Mouse (Mus musculus) heart, postnatal 10 days (tissue): ENCODE data around the gene Chl1. TPM values are rescaled to one million over a fixed set of nuclear protein-coding genes. Genes with fewer than 3 reads are reported as not detected.
A peak's percentile ranks its signal among the peaks of the same experiment; 100 is the strongest.

ENCODE experiments used
- DNase-seq, 2 experiments: peaks; one replicate each; pipeline ENCODE4 v3.0.0; 2021
- intact Hi-C: fragments of 180-260 bp; cut with DNase I; formaldehyde crosslinking; loops from one replicate; pipeline ENCODE4 v1.15.1; 2025
- total RNA-seq, 2 experiments: library from RNA; stranded (reverse); gene quantifications; 2 replicates each; pipeline ENCODE4 v1.2.3; 2021

Gene Chl1
- total RNA-seq, 2 experiments from 2014 or later = 0.47 to 0.89 TPM

DNA sequence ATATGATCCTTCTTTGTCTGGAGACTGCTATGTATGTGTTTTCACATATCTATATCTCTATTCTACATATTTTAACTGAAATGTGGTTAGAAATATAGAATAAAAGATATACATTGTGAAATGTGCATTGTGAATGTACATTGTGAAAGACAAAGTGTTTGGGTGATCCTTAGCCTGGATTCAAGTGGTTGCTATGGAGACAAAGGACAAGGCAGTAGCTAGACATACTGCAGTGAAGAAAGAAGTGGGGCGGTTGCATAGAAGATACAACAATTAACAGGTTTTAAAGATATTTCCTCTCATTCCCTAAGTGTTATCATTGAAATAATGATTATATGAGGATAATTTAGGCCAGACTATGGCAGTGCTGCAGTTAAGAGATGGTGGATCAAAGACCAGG is 146.4 kb downstream of the Chl1 start:
- intact Hi-C loops = no loop called here
- no peak for DNase-seq

- intact Hi-C loops = no loop called here
- no peak for DNase-seq
These were observed 148.8 kb downstream of the Chl1 start for GRCm38 (mm10) chr6:103659173-103659572.

GRCm38 (mm10) chr6:103665206-103665605 is 154.8 kb downstream of the Chl1 start:
- intact Hi-C loops = no loop called here
- no peak for DNase-seq

DNA sequence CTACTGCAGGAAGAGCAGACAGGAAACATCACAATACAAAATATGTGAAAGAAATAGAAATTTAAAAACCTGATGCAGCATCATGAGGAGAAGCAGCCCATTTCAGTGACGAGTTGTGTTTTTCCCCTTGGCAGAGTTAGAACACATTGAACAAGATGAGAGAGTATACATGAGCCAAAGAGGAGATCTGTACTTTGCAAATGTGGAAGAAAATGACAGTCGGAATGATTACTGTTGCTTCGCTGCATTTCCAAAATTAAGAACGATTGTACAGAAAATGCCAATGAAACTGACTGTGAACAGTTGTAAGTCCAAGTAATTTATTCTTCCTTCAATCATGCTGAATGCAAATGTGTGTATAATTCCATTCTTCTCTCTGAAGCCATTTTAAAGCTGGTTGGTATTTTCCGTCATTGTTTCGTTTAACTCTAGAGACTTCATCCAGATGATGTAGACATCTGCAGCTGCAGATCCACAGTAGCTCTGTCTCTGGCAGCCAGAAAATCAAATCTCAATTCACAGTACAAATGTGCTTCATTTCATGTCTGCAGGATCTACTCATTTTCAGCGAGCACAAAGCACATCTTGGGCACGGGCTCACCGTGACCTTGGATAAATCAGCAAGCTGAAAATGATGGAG is 155.4 kb downstream of the Chl1 start:
- DNase-seq = no peak

DNA sequence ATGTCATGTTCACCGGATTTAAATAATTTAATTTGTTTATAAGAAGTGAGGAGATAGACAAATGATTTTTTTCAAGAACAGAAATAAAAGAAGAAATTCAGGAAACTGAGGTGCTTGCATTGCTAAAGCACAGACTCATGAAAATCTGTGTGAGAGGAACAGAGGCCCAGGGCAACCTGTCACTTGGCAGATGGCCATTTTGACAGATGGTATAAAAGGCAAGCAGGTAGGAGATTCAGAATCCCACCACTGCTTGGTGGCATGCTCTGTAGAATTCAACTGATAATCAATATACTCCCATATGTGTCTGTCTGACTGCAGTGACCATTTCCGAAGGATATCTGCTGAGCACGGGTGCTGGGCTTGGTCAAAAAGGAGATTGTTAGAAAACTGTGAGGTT is 162.7 kb downstream of the Chl1 start:
- no peak for DNase-seq
- intact Hi-C loops = no loop called here

More for the DNA sequence above, 155.4 kb downstream of the Chl1 start:
- intact Hi-C loops = no loop called here

- peak; percentile 16 to 47 for DNase-seq
- intact Hi-C loops = no loop called here
These were observed 163.9 kb downstream of the Chl1 start for GRCm38 (mm10) chr6:103674332-103674731.

DNA sequence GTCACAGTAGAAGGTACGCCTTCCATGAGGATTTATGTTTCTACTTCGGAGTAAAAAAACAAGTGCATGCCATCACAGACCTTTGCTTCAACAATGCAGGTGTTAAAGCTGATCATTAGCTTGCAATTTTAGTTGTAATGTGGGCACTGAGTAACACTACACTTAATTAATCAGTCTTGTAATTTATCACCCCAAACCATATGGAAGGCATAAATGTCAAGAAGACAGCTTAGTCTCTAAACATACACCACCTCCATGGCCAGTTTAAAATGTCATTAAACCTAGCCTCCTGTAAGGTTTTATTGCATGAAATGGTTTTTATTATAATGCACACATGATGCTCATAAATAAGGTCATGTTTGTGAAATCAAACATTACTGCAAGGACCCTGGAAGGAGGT is 164.8 kb downstream of the Chl1 start:
- DNase-seq = no peak
- intact Hi-C loops = no loop called here

DNA sequence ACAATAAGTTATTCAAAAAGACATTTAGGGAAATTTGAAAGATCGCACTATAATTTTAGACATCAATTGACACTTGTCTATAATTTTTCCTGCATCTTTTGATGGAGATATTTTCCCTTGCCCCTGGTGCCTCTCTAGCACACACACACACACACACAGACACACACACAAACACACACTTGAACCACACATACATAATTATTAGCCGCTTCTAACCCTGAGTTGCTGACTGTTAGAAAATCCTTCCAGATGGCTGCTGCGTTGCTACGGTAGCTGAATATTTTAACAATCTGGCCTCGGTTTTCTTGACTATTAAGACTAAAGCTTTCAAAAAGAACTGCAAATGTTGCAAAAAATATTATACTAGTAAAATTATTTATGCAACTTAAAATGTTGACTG is 166.3 kb downstream of the Chl1 start:
- DNase-seq = no peak
- intact Hi-C loops = no loop called here

GRCm38 (mm10) chr6:103677072-103677471 is 166.7 kb downstream of the Chl1 start:
- intact Hi-C loops = no loop called here
- no peak for DNase-seq

DNA sequence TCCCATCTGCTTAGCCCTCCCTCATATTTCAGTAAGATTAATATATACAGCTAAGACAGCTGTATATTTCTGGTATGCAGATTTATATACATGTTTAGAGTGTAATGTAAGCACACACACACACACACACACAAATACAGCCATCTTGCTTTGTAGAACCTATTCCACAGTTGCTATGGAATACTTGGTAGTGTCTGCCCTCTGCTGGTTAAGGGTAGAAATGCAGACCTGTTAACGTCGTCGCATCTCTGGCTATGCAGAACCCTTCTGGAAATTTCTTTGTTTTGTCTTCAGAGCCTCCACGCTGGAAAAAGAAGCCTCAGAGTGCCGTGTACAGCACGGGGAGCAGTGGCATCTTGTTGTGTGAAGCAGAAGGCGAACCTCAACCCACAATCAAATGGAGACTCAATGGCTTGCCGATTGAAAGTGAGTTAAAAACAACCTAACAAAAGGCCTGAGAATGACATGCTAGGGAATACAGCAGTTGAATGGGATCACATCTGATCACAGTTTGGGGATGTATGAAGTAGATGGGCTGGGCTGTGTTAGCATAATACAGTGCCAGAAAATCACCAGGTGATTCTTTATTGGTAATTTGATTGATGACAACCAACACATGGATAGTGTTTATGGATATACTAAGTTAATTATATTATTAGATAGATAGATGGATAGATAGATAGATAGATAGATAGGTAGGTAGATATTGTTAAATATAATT is 172.6 kb downstream of the Chl1 start:
- intact Hi-C loops = loop anchor here (1.0 kb wide), 1 partner anchor 377 kb away; no protein-coding TSS in a partner anchor
- peak; percentile 34 to 66 for DNase-seq

- intact Hi-C loops = no loop called here
- no peak for DNase-seq
These were observed 182.1 kb downstream of the Chl1 start for GRCm38 (mm10) chr6:103692511-103692910.

DNA sequence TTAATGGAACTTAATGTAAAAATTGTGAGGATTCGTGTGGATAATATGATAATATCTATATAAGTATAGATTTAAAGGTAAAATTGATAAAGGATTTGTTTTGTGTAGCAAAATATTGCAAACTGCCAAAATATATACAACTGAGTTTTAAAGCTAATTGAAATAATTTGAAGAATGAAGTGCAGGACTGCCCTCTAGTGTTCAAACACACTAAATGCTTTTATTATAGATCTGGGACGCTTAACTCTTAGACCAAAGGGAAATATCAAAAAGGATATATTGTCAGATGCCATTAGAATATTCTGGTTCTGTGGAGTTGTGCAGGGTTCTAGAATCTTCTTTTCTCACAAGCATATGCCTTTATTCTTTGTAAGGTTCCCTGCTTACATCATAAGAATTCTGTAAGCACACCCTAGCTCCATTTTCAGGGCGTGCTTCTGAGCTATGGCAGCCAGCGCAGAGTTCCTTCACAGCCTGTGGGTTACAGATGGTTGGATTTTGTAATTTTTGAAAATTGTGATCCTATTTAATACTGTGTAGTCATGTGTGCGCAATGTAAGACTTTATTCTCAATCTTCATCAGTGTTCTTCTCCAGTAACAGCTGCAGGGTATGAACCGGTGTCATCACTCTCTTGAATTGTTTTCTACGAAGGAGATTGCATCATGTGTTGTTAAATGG is 187.1 kb downstream of the Chl1 start:
- intact Hi-C loops = no loop called here
- peak in 1 of 2 experiments; percentile 5 for DNase-seq

DNA sequence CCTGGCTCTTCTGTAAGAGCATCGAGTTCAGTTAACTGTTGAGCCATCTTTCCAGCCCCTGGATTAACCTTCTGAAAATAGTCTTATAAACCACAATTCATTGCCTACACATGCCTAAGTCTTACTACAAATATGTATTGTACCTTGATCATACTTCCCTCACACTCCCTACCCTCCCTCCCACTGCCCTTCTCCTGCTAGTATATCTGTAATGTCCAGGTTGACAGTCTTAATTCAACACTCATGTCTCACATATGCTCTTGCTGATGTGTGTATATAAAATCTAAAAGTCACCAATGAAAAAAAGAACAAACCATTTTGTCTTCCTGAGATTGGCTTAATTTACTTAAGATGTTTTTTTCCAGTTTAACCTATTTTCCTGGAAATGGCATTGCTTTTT is 189.1 kb downstream of the Chl1 start:
- intact Hi-C loops = no loop called here
- no peak for DNase-seq

DNA sequence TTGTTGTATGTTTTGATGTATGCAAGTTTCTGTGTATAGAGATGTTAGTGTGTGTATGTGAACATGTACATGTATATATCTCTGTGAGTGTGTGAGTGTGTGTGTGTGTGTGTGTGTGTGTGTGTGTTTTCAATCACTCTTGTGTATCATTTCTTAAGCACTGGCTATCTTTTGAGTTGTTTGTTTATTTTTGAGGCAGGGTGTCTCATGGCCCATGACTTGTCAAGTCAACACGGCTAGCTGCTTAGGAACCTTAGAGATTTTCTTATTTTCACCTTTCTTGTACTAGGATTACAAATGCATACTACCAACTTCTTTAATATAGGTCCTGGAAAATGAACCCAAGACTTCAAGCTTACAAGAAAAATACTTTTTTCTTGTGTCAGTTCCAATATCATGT is 189.5 kb downstream of the Chl1 start:
- DNase-seq = no peak
- intact Hi-C loops = no loop called here

GRCm38 (mm10) chr6:103700336-103700735 is 189.9 kb downstream of the Chl1 start:
- no peak for DNase-seq

GRCm38 (mm10) chr6:103706366-103706765 is 196.0 kb downstream of the Chl1 start:
- no peak for DNase-seq
- intact Hi-C loops = no loop called here

More at GRCm38 (mm10) chr6:103700336-103700735, 189.9 kb downstream of the Chl1 start:
- intact Hi-C loops = no loop called here

DNA sequence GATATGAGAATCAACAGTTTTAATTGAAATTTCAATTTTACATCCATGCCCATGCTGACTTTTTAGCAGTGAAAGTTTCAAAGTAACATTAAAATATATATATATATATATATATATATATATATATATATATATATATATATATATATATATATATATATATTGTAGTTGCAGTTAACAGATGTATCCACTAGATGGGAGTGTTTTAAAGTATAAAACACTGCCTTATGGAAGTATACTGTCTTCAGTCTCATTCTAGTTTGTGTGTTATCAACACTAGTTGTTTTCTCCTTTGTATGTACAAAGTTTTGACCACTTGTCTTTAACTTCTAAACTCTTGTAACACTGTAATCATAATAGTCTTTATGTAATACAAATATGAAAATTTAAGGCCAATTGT is 228.9 kb downstream of the Chl1 start:
- no peak for DNase-seq
- intact Hi-C loops = no loop called here

GRCm38 (mm10) chr6:103742784-103743183 is 232.4 kb downstream of the Chl1 start:
- intact Hi-C loops = no loop called here
- no peak for DNase-seq

DNA sequence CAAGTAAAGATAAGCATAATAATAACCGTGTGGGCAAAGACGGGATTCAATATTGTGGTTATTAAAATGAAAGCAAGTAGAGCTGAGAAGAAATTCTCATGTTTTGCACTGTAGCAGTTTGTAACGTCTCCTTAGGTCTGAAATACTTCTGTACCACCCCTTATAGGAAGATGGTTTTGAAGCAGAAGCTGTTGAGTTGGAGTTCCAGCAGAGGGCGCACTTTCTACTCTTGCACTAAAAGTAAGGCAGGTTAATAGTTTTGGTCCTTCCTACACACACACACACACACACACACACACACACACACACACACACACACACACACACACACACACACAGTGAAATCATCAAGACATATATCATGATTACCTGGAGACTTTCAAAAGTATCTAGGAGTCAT is 235.7 kb downstream of the Chl1 start:
- peak in 1 of 2 experiments; percentile 6 for DNase-seq
- intact Hi-C loops = no loop called here

GRCm38 (mm10) chr6:103749122-103749773 is 238.9 kb downstream of the Chl1 start:
- no peak for DNase-seq
- intact Hi-C loops = no loop called here

- intact Hi-C loops = no loop called here
- DNase-seq = no peak
These were observed 243.5 kb downstream of the Chl1 start for GRCm38 (mm10) chr6:103753891-103754290.
